Mouse (Mus musculus): ENCODE measurements around the gene Apbb2.

Gene Apbb2

GRCm38 (mm10) chr5:66549691-66550090 lies 68.9 kb downstream of the Apbb2 start:
- peak; percentile 47 for DNase-seq (ENCODE audit: low read depth, low spot score)

DNA sequence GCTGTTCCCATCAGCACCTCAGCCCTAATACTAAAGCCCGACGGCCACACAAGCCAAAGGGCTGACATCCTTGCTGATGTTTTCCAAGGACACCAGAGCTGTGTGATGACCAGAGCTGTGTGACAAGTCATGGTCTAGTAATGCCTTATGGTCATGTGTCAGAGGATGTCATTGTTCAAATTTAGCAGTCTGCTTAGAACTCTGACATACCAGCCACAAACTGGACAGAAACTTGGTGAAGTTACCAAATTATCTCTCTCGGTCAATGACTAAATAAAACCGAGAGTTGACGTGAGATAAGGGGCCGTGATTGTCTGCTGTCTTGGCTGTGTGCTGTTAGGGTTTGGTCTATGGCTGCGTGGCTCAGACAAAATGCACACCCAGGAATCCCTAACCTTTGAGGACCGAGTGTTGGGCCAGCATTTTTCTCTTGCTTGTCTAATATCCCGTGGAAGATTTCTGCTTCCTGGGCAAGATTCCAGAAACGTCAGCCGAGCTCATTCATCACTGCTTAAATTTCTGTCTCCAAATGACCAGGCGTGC lies 71.5 kb downstream of the Apbb2 start:
- DNase-seq (ENCODE audit: low read depth, low spot score) = peak; percentile 94

DNA sequence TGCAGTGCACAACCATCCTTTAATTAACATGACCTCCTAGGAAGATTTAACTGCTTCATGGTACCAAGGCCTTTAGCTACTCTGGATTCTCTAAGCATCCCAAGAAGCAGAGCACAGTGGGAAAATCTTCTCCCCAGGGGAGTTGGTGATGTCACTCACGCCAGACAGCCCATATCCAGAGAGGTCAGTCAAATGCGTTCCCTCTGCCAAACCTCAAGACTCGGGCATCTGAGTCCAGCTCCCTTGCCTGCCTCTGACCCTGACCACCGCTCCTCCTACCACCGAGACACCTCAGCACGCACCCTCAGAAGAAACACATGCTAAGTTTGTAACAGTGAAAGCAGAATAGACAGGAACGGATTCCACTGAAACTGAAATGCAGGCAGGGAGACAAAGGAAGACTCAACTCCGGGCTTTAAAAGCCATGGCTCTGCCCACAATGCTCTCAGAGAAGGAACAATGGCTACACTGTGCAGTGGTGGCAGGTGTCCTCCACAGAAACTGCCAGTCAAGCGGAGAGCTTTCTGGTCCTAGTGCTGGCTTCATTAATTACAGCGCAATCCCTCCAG lies 72.9 kb downstream of the Apbb2 start:
- peak; percentile 87 for DNase-seq (ENCODE audit: low read depth, low spot score)

- peak; percentile 96 for DNase-seq (ENCODE audit: low read depth, low spot score)
These were observed 74.8 kb downstream of the Apbb2 start for GRCm38 (mm10) chr5:66543761-66544160.

GRCm38 (mm10) chr5:66543344-66543743 lies 75.2 kb downstream of the Apbb2 start:
- peak; percentile 56 for DNase-seq (ENCODE audit: low read depth, low spot score)

DNA sequence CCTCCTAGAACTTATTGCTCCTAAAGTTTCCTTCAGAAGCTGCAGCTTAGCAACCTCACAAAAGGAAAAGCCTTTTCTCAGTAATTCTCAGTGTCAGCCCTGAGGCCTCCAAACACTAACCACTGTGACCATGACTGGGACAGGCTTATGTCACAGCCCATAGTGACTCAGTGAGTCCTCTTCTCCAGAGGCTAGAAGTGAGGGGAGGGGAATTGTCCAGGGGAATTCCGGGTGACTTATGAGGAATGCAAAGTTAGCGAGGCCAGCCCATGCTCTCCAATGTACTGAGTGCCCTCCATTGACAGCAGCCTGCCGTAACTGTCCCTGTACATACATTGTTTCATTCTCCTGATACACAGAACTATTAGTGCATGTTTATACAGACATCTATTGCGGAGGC lies 76.1 kb downstream of the Apbb2 start:
- peak; percentile 87 for DNase-seq (ENCODE audit: low read depth, low spot score)

DNA sequence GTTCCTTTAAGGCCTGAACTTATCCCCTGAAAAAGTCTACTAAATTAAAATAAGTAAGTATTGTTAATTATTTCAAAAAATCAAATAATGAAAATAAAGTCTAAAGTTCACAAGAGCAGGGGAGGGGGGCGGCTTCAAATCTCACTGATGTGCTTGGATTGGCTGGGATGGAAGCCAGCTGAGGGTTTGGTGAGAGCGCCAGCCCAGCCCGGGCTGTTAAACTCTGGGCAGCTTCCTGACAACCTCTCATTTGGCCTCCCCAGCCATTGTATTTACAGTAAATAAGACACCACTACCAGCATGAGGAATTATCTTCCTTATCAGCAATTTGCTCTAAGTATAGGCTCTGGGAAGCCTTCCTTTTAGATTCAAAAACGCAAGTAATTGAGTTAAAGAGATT lies 77.2 kb downstream of the Apbb2 start:
- DNase-seq (ENCODE audit: low read depth, low spot score) = no peak

GRCm38 (mm10) chr5:66540246-66540645 lies 78.3 kb downstream of the Apbb2 start:
- no peak for DNase-seq (ENCODE audit: low read depth, low spot score)

GRCm38 (mm10) chr5:66537811-66538210 lies 80.8 kb downstream of the Apbb2 start:
- DNase-seq (ENCODE audit: low read depth, low spot score) = no peak

DNA sequence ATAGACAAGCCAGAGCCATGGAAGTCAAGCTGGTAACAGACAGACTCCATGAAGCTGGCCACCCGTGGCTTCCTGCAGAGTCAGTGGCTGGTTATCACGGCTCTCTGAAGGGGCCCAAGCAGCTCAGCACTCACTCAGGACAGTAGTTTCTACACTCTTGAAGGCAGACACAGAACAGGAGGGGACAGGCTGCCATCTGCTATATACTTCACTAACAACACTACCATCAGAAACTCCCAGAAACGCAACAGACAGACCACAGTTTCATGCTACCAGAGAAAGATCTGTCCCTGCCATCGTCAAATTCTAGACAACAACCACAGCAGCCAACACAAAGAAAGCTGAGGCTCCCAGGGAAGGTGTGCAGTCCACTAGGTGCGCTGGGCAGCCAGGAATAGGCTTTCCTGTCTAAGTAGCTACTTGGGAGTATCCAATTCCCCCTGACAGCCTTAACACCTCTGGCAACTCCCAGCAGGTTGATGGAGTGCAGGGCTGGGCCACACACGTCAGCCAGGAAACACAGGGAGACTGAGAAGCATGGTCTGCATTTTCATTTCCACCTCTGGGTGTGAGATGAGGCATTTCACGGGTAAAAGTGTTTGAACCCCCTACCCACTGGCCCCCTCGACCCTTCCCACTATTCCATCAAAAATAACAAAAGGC lies 81.8 kb downstream of the Apbb2 start:
- no peak for DNase-seq (ENCODE audit: low read depth, low spot score)

DNA sequence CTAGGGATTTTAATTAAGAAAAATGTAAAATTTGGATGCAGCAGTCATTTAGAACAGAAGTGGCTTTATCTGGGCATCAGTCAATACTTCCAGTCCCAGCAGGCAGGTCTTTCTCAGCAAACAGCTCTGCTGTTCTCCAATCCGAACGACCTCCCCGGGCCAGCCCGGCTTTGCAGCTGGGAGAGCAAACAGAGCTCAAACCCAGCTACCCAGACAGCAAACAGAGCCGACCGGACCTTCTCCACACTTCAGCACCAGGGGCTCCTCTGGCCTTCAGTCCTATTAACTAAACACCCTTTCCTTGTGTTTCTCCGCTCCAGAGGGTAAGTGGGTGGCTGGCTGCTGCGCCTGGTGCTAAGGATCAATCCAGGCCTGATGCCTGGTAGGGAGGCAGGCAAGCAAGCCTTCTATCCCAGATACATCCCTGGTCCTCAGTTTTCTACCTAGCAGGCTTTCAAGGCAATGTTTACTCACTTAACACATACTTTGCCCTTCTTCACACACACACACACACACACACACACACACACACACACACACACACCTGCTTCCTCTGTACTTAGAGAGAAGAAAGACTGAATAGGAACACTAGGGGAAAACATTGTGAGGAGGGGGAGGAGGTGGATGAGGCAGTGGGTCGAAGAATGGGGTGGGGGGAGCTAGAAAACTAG lies 82.9 kb downstream of the Apbb2 start:
- DNase-seq (ENCODE audit: low read depth, low spot score) = no peak

GRCm38 (mm10) chr5:66533711-66534425 lies 84.7 kb downstream of the Apbb2 start:
- no peak for DNase-seq (ENCODE audit: low read depth, low spot score)

GRCm38 (mm10) chr5:66532827-66533226 lies 85.8 kb downstream of the Apbb2 start:
- DNase-seq (ENCODE audit: low read depth, low spot score) = peak; percentile 90

DNA sequence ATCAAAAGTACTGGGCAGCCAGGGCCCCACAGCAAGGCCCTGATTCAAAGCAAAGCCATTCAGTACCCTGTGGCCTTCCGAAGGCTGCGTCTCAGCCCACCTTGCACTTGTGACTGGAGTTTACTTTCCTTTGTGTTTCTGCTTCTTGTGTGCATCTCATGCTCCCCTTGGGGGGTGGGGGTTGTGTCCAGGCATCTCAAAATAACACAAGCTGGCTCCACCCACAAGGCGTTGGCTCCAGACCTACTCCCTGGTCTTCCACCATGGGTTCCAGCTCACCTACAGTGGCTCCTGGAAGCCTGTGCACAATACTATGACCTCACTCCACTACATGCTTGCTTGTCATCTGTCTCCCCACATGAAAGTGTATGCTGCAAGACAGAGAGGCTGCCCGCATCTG lies 88.2 kb downstream of the Apbb2 start:
- DNase-seq (ENCODE audit: low read depth, low spot score) = no peak

- no peak for DNase-seq (ENCODE audit: low read depth, low spot score)
These were observed 89.0 kb downstream of the Apbb2 start for GRCm38 (mm10) chr5:66529631-66530030.

GRCm38 (mm10) chr5:66528567-66528966 lies 90.0 kb downstream of the Apbb2 start:
- peak; percentile 59 for DNase-seq (ENCODE audit: low read depth, low spot score)

DNA sequence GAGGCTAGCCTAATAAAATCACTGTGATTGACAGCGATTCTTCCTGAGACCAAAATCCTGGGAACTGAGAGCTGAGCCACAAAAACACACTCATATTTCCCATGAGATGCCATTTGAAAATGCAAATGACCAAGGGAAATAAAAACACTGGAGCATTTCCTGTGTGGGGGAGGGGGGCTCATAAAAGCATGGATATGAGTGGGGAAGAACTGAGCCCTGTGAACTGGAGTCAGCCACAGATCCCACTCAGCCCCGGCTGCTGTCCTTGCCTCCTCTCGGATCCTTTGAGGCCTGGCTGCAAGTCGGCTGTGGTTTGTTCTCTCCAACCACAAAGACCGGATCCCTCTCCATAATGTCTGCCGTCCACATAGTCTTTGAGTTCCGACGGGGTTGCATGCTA lies 91.5 kb downstream of the Apbb2 start:
- DNase-seq (ENCODE audit: low read depth, low spot score) = peak; percentile 69

DNA sequence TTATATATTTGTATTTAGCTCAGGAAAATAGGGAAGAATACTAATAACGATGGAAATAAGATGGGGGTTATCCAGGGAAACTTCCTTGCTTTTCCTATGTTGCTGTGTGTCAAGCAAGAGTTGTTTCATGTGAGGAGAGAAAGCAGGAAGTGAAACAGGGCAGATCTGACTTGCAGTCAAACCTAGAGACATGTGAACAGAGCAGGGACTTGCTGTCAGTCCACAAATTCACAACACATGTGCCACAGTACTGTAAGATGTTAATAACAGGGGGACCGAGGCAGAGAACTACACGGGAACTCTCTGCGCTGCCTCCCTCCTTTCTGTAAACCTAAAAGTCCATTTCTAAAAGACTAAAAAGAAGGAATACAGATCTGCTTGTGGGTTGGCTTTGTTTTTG lies 93.6 kb downstream of the Apbb2 start:
- peak; percentile 53 for DNase-seq (ENCODE audit: low read depth, low spot score)

- DNase-seq (ENCODE audit: low read depth, low spot score) = peak; percentile 100
These were observed 94.7 kb downstream of the Apbb2 start for GRCm38 (mm10) chr5:66523681-66524503.

GRCm38 (mm10) chr5:66521250-66521649 lies 97.3 kb downstream of the Apbb2 start:
- no peak for DNase-seq (ENCODE audit: low read depth, low spot score)

- peak; percentile 88 for DNase-seq (ENCODE audit: low read depth, low spot score)
These were observed 99.1 kb downstream of the Apbb2 start for GRCm38 (mm10) chr5:66519511-66519910.

Measured in 3T3-L1 (cell line).